Mouse (Mus musculus): Measurements from ENCODE around the gene Olfr1197. TPM values are rescaled to one million over a fixed set of nuclear protein-coding genes. Genes with fewer than 3 reads are reported as not detected.

Olfr1197 gene
- polyA plus RNA-seq (2014; fragmentation: Illumina TruSeq; extraction: RNeasy Lipid Tissue Mini Kit (QIAGEN cat#74804); ENCODE audit: insufficient read depth, low read depth, low replicate concordance) = not detected

DNA sequence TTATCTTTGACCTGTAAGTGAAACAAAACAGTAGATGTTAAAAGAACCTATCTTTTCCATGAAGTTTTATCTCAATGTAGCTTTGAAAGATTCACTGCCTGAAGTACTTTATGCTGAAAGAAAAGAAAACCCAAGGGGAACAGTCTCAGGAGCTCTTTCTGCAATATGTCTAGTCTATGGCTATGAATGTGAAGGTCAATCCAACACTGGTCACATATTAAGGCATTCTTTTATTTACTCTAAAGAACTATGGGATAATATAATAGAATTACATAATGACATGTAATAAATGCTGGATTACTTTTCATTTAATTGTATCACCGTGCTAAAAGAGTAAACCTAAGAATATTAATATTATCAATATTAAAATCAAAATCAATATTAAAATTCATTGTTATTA lies at the start of gene Olfr1197:
TSS of gene Olfr1197 (minus strand) at position 101 of the 400 bp plus-strand sequence.

DNA sequence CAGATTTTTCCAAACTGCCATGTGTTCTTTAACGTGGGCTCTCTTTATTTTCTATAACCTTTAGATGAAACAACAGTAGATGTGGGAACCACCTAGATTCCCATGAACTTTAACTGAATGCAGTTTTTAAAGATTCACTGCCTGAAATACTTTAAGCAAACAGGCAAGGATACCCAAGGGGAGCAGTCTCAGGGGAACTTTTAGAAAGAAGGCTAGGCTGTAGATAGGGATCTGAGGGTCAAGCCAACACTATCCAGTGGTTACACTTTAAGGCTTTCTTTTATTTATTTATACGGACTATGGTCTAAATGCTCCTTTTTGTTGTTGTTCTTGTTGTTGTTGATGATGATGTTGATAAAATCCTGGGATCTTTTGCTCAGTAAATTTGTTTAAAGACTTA lies 38.2 kb upstream of the Olfr1197 start, which contains the start of gene Olfr1200:
TSS of gene Olfr1200 (minus strand) at position 101 of the 400 bp plus-strand sequence.

DNA sequence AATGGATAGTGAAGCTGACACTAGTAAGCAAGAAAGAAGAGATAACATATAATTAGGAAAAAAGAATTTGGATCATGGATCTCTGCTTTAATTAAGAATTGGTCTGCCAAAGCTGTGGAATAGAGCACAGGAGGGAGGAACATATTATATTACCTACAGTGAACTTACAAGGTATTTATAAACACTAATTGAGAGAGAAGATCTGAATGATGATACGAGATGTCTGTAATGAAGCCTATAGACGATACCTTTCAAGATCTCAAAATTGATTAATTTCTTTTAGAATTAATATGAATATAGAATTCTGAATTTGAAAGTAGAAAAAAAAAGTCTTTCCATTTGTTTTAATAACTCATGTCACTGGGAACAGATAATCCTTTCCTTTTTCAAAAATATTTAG lies 28.2 kb upstream of the Olfr1197 start, which contains the start of gene Olfr1199:
TSS of gene Olfr1199 (minus strand) at position 101 of the 400 bp plus-strand sequence.

DNA sequence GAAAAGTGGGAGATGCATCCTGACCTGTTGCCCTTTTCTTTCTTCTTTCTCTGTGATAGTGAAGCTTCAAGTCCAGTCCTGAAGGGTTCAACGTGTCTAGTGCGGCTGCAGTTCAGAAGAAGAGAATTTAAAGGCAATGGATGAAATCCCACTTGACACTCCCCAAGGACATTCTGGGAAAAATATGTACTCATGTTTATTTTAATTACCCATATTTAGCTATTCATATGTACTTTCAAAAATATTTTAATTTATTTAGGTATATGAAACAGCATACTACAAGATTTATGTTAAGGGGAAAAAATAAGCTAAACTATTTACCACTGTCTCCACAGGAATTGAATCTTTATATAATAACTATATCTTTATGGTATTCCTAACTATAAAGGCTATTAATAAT lies 19.1 kb upstream of the Olfr1197 start, which contains the start of gene Olfr1198:
TSS of gene Olfr1198 (minus strand) at position 101 of the 400 bp plus-strand sequence.

DNA sequence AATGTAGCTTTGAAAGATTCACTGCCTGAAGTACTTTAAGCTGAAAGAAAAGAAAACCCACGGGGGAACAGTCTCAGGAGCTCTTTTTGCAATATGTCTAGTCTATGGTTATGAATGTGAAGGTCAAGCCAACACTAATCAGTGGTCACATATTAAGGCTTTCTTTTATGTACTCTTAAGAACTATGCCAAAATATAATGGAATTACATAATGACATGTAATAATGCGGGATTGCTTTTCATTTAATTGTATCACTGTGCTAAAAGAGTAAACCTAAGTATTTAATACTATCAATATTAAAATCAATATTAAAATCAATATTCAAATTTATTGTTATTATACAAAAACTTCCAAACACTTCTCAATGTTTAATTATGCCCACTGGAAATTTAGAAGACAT lies 27.7 kb downstream of the Olfr1197 start, which contains the start of gene Olfr1196:
TSS of gene Olfr1196 (minus strand) at position 101 of the 400 bp plus-strand sequence.

DNA sequence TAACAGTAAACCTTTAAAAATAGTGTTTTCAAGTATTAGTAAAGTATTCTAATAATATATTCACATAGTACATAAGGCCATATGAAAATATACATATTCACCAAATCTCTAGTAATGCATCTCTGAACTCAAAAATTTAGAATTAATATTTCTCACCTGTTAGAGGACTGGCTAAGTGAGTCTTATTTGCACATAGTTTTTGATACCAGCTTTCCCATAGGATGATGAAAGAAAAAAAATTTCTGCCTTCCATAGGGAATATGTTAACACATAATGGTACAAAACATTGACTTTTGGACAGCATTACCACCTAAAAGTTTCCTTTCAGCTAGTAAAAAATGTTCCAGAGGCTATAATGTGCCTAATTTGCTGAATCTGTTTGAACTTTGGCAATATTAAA lies 43.1 kb downstream of the Olfr1197 start, which contains the start of gene Olfr1195:
TSS of gene Olfr1195 (minus strand) at position 101 of the 400 bp plus-strand sequence.

Other genes starting within 250 kb of the Olfr1197 start
- not detected for gene Olfr1184, start 248.8 kb downstream of the Olfr1197 start, polyA plus RNA-seq (2014; fragmentation: Illumina TruSeq; extraction: RNeasy Lipid Tissue Mini Kit (QIAGEN cat#74804); ENCODE audit: insufficient read depth, low read depth, low replicate concordance)
- gene Olfr1185-ps1, start 239.0 kb downstream of the Olfr1197 start, polyA plus RNA-seq (2014; fragmentation: Illumina TruSeq; extraction: RNeasy Lipid Tissue Mini Kit (QIAGEN cat#74804); ENCODE audit: insufficient read depth, low read depth, low replicate concordance) = not detected
- not detected for gene Olfr1186, start 213.8 kb downstream of the Olfr1197 start, polyA plus RNA-seq (2014; fragmentation: Illumina TruSeq; extraction: RNeasy Lipid Tissue Mini Kit (QIAGEN cat#74804); ENCODE audit: insufficient read depth, low read depth, low replicate concordance)
- not detected for gene Olfr1188, start 175.4 kb downstream of the Olfr1197 start, polyA plus RNA-seq (2014; fragmentation: Illumina TruSeq; extraction: RNeasy Lipid Tissue Mini Kit (QIAGEN cat#74804); ENCODE audit: insufficient read depth, low read depth, low replicate concordance)
- gene Olfr1189, start 145.9 kb downstream of the Olfr1197 start, polyA plus RNA-seq (2014; fragmentation: Illumina TruSeq; extraction: RNeasy Lipid Tissue Mini Kit (QIAGEN cat#74804); ENCODE audit: insufficient read depth, low read depth, low replicate concordance) = not detected
- gene Olfr1191-ps1, start 91.8 kb downstream of the Olfr1197 start, polyA plus RNA-seq (2014; fragmentation: Illumina TruSeq; extraction: RNeasy Lipid Tissue Mini Kit (QIAGEN cat#74804); ENCODE audit: insufficient read depth, low read depth, low replicate concordance) = not detected
- not detected for gene Olfr1192-ps1, start 83.9 kb downstream of the Olfr1197 start, polyA plus RNA-seq (2014; fragmentation: Illumina TruSeq; extraction: RNeasy Lipid Tissue Mini Kit (QIAGEN cat#74804); ENCODE audit: insufficient read depth, low read depth, low replicate concordance)
- not detected for gene Olfr1193, start 56.7 kb downstream of the Olfr1197 start, polyA plus RNA-seq (2014; fragmentation: Illumina TruSeq; extraction: RNeasy Lipid Tissue Mini Kit (QIAGEN cat#74804); ENCODE audit: insufficient read depth, low read depth, low replicate concordance)
- gene Olfr1195, start 43.2 kb downstream of the Olfr1197 start, polyA plus RNA-seq (2014; fragmentation: Illumina TruSeq; extraction: RNeasy Lipid Tissue Mini Kit (QIAGEN cat#74804); ENCODE audit: insufficient read depth, low read depth, low replicate concordance) = not detected
- not detected for gene Olfr1196, start 27.8 kb downstream of the Olfr1197 start, polyA plus RNA-seq (2014; fragmentation: Illumina TruSeq; extraction: RNeasy Lipid Tissue Mini Kit (QIAGEN cat#74804); ENCODE audit: insufficient read depth, low read depth, low replicate concordance)
- not detected for gene Olfr1198, start 19.0 kb upstream of the Olfr1197 start, polyA plus RNA-seq (2014; fragmentation: Illumina TruSeq; extraction: RNeasy Lipid Tissue Mini Kit (QIAGEN cat#74804); ENCODE audit: insufficient read depth, low read depth, low replicate concordance)
- not detected for gene Olfr1199, start 28.1 kb upstream of the Olfr1197 start, polyA plus RNA-seq (2014; fragmentation: Illumina TruSeq; extraction: RNeasy Lipid Tissue Mini Kit (QIAGEN cat#74804); ENCODE audit: insufficient read depth, low read depth, low replicate concordance)
- not detected for gene Olfr1200, start 38.1 kb upstream of the Olfr1197 start, polyA plus RNA-seq (2014; fragmentation: Illumina TruSeq; extraction: RNeasy Lipid Tissue Mini Kit (QIAGEN cat#74804); ENCODE audit: insufficient read depth, low read depth, low replicate concordance)
- not detected for gene Olfr1201, start 60.7 kb upstream of the Olfr1197 start, polyA plus RNA-seq (2014; fragmentation: Illumina TruSeq; extraction: RNeasy Lipid Tissue Mini Kit (QIAGEN cat#74804); ENCODE audit: insufficient read depth, low read depth, low replicate concordance)
- not detected for gene Olfr1202, start 82.1 kb upstream of the Olfr1197 start, polyA plus RNA-seq (2014; fragmentation: Illumina TruSeq; extraction: RNeasy Lipid Tissue Mini Kit (QIAGEN cat#74804); ENCODE audit: insufficient read depth, low read depth, low replicate concordance)
- not detected for gene Olfr1205, start 97.4 kb upstream of the Olfr1197 start, polyA plus RNA-seq (2014; fragmentation: Illumina TruSeq; extraction: RNeasy Lipid Tissue Mini Kit (QIAGEN cat#74804); ENCODE audit: insufficient read depth, low read depth, low replicate concordance)
- not detected for gene Olfr1204, start 116.9 kb upstream of the Olfr1197 start, polyA plus RNA-seq (2014; fragmentation: Illumina TruSeq; extraction: RNeasy Lipid Tissue Mini Kit (QIAGEN cat#74804); ENCODE audit: insufficient read depth, low read depth, low replicate concordance)
- gene Olfr1206, start 130.9 kb upstream of the Olfr1197 start, polyA plus RNA-seq (2014; fragmentation: Illumina TruSeq; extraction: RNeasy Lipid Tissue Mini Kit (QIAGEN cat#74804); ENCODE audit: insufficient read depth, low read depth, low replicate concordance) = not detected
- gene Olfr1208, start 169.9 kb upstream of the Olfr1197 start, polyA plus RNA-seq (2014; fragmentation: Illumina TruSeq; extraction: RNeasy Lipid Tissue Mini Kit (QIAGEN cat#74804); ENCODE audit: insufficient read depth, low read depth, low replicate concordance) = not detected
- gene Olfr1209, start 182.8 kb upstream of the Olfr1197 start, polyA plus RNA-seq (2014; fragmentation: Illumina TruSeq; extraction: RNeasy Lipid Tissue Mini Kit (QIAGEN cat#74804); ENCODE audit: insufficient read depth, low read depth, low replicate concordance) = not detected
- not detected for gene Olfr1211, start 205.7 kb upstream of the Olfr1197 start, polyA plus RNA-seq (2014; fragmentation: Illumina TruSeq; extraction: RNeasy Lipid Tissue Mini Kit (QIAGEN cat#74804); ENCODE audit: insufficient read depth, low read depth, low replicate concordance)
- not detected for gene Olfr1212, start 221.6 kb upstream of the Olfr1197 start, polyA plus RNA-seq (2014; fragmentation: Illumina TruSeq; extraction: RNeasy Lipid Tissue Mini Kit (QIAGEN cat#74804); ENCODE audit: insufficient read depth, low read depth, low replicate concordance)
- not detected for gene Gm13762, start 247.9 kb upstream of the Olfr1197 start, polyA plus RNA-seq (2014; fragmentation: Illumina TruSeq; extraction: RNeasy Lipid Tissue Mini Kit (QIAGEN cat#74804); ENCODE audit: insufficient read depth, low read depth, low replicate concordance)

Data from lung, adult 10 weeks (tissue).